Mouse (Mus musculus) thymus, postnatal 10 days (tissue): ENCODE data around the gene Agap1.

Experiments
- DNase-seq, 2 experiments: peaks; one replicate each; pipeline ENCODE4 v3.0.0; 2021; ENCODE audit warnings: low spot score in 2 of 2

Gene Agap1

GRCm38 (mm10) chr1:89656643-89657321, 202.2 kb downstream of the Agap1 start:
- no peak for DNase-seq

GRCm38 (mm10) chr1:89660804-89661203, 206.2 kb downstream of the Agap1 start:
- no peak for DNase-seq

DNA sequence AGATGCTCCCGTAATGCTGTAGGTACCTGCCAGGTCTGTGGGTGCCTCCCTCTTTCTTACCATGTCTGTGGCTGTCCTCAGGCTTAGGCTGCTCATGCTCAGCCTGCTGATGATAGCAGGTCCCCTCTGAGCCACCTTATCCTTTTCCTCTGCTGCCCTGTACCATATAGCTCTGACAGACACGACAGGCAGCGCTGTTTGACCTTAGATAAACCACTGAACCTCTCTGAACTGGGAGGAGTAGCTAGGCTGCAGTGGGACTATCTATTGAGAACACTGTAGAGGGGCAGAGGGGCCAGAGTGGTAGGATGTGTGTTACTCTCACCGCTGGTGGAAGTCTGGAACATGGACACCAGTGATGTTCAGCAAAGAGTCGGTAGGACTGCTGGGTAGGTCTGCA, 211.5 kb downstream of the Agap1 start:
- DNase-seq: no peak

GRCm38 (mm10) chr1:89667387-89667786, 212.8 kb downstream of the Agap1 start:
- no peak for DNase-seq

GRCm38 (mm10) chr1:89668635-89669034, 214.0 kb downstream of the Agap1 start:
- DNase-seq: no peak

DNA sequence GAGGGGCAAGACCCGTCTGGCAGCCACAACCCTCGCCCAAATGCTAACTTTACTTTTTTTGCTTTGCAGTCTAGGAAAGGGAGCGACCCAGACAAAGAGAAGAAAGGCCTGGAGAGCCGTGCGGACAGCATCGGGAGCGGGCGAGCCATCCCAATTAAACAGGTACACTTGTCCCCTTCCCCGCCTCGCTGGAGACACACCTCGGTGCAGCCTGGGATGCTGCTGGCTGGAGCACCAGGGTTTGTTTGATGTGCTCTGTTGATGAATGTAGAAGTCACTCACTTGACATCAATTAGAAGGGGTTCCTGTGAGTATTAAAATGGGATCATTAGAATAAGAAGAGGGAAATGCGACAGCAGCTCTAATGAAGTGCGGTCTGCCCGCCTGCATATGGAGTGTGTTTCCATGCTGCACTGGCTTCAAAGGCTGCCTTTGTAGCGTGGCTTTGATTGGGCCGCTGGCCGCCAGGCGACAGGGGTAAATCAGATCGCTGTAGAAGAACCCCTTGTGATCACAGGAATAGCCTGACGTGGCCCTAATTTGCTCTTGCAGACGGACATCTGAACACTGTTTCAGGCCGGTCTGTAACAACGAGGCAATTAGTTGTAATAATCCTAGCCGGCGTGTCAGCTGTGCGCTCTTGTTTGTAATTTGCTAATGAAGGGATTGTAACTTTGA, 216.6 kb downstream of the Agap1 start:
- DNase-seq: no peak

GRCm38 (mm10) chr1:89673071-89673470, 218.5 kb downstream of the Agap1 start:
- DNase-seq: no peak

DNA sequence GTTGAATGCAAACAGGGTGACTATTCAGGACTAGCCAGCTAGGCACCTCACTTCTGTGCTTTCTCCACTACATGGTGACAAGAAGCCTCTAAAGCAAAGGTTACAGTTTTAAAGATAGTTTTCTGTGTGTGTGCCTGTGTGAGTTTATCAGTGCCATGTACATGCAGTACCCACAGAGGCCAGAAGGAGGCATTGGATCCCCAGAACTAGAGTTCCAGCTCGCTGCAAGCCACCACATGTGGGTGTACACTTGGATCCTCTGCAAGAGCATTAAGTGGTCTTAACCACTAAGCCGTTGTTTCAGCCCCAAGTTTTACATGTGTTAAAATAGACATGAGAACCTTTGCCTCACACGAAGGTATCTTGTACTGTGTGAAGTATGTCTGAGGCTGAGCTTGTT, 219.1 kb downstream of the Agap1 start:
- DNase-seq: no peak

GRCm38 (mm10) chr1:89674681-89675080, 220.1 kb downstream of the Agap1 start:
- no peak for DNase-seq

DNA sequence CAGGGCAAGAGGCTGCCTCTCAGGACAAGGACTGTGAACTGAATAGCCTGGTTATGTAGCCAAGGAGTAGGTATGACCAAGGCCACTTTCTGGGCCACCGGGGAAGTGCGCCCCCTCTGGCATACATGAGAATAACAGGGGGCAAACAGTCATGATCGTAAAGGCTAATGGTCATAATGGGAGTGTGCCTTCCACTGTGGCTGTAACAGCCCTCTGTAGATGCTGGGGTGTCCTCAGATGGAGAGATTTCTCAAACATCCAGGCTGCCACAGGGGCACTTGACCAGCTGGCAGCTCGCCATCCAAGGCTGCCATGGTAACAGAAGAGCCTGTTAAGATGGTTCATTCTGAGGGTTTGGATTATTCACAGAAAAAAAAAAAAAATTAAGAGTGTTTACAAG, 221.8 kb downstream of the Agap1 start:
- no peak for DNase-seq

- no peak for DNase-seq
Measured at GRCm38 (mm10) chr1:89680673-89681072, 226.1 kb downstream of the Agap1 start.

DNA sequence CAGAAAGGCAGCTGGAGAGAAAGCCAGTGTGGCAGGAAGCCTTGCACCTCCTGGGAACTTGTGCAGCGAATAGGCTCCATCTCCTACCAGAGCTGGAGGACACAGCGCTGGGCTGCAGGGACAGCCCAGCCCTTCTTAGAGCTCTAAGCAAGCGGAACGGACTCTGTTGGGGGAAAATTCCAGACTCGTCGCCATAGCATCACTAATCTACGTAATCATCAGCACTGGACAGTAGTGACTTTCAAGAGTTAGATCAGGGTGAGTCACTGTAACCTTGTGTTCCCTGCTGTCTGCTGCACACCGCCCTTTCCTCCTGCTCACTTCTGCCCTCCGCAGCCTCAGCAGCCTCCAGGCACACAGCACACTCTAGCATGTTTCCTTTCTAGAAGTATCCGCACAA, 234.3 kb downstream of the Agap1 start:
- no peak for DNase-seq

- no peak for DNase-seq
Measured at GRCm38 (mm10) chr1:89689544-89690212, 235.1 kb downstream of the Agap1 start.

DNA sequence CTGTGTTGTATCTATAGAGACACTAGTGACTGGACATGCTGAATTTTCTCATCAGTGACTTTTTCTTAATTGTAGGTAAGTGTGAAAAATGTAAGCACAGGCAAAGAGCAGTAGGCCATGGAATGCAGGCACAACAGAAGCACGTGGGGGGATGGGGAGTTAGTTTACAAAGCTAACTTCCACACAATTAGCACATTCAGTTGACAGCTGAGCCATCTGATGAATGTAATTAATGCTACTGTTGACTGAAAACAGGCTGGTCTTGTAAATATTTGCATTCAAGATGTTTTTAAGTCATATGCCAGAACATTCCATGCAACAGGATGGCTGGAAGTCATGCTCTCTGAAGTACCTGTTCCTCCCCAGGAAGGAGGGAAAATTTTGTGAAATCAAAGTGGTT, 236.5 kb downstream of the Agap1 start:
- DNase-seq: no peak

DNA sequence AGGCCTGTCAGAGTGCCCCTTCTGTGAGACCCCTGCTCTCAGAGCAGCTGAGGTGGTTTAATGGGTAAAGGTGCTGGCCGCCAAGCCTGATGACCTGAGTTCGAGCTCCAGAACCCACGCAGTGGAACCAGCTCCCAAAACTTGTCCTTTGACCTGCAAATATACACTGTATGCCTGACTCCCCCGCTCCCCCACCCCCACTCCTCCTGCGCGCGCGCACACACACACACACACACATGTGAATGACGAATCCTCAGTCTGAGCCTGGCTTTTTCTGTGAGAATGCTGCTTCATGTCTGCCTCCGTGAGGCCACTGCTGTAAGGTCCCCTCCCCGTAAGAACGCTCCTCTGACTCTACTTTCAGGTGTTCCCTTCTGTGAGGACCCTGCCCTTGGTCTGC, 237.8 kb downstream of the Agap1 start:
- DNase-seq: no peak

DNA sequence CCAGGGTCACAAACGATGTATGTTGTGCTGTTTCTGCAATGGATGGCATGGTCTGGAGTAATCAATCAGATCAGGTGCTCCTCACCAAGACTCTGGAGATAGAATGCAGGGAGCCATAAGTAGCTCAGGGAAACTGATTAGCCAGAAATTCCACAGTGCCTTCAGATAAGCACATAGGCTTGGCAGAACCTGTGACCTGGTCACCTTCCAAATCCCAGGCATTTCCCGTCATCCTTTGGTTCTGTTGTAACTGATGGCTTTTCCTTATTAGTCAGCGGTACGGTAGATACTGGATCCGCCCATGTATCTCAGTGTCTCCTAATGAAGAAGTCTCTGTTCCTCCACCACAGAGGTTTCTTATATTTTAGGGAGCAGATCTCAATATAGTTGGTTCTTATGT, 240.3 kb downstream of the Agap1 start:
- DNase-seq: no peak

- DNase-seq: no peak
Measured at GRCm38 (mm10) chr1:89697241-89697640, 242.6 kb downstream of the Agap1 start.

DNA sequence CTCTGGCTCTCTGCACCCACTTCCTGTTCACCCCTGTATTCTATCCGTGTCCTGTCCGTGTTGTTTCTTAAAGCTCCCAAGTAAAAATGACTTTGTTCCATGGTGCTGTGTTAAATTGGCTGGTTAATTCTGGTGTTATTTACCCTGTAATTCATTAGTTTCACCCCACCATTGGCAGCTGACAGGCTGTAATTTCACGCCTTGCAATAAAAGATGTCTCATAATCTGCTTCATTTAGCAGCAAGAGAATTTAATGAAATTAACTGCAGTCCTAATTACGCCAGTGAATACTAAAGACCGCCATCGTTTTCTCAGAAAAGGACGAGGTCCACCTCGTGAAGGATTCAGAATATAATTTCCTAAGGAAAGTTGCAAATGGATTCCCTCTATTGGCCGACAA, 245.6 kb downstream of the Agap1 start:
- DNase-seq: no peak

GRCm38 (mm10) chr1:89701162-89701730, 246.6 kb downstream of the Agap1 start:
- no peak for DNase-seq

- DNase-seq: no peak
Measured at GRCm38 (mm10) chr1:89703294-89703693, 248.7 kb downstream of the Agap1 start.

DNA sequence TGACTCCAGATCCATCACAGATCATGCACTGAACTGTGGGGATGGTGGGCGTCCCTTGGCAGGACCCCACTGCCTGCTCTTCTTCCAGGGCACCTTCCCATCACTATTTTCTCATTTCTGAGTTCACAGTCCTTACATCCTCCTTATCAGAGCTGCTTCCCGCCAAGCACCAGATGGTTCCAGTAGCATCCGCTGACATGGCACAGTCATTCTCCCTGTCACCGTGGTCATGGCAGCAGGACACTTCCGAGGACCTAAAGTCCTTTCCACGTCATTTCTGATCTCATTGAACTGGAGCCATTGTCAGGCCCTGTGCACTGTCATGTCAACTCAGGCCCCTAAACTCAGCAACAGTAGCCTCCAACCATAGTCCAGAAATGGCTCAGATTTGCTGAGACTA, 251.1 kb downstream of the Agap1 start:
- no peak for DNase-seq

DNA sequence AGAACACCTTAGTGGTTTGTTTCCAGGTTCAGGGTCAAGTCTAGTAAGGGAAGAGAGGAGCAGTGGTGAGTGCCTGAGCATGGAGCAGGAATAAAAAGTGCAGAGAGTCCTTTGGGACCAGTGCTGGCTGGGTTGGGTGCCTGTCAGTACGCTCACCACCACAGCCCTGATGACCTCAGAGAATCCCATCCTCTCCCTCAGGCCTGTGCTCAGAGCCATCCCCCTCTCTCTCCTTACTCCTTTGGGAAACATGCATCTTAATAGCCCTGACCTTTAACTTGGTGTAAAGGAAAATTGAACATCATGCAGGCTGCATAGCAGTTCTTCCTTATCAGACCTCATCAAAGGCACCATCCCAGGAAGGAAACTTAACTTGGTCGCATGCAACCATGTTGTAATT, 252.3 kb downstream of the Agap1 start:
- no peak for DNase-seq
